Mouse (Mus musculus): ENCODE data around the gene Celf1. TPM values are rescaled to one million over a fixed set of nuclear protein-coding genes. Genes with fewer than 3 reads are reported as not detected.
"Not testable (repeated sequence)": the region's sequence is repeated elsewhere in the genome, so short reads cannot be mapped to it uniquely, and the experiment has no call there.

Gene Celf1
- polyA plus RNA-seq (2012; rRNA removed) = 107 and 127 TPM in 2 replicates

DNA sequence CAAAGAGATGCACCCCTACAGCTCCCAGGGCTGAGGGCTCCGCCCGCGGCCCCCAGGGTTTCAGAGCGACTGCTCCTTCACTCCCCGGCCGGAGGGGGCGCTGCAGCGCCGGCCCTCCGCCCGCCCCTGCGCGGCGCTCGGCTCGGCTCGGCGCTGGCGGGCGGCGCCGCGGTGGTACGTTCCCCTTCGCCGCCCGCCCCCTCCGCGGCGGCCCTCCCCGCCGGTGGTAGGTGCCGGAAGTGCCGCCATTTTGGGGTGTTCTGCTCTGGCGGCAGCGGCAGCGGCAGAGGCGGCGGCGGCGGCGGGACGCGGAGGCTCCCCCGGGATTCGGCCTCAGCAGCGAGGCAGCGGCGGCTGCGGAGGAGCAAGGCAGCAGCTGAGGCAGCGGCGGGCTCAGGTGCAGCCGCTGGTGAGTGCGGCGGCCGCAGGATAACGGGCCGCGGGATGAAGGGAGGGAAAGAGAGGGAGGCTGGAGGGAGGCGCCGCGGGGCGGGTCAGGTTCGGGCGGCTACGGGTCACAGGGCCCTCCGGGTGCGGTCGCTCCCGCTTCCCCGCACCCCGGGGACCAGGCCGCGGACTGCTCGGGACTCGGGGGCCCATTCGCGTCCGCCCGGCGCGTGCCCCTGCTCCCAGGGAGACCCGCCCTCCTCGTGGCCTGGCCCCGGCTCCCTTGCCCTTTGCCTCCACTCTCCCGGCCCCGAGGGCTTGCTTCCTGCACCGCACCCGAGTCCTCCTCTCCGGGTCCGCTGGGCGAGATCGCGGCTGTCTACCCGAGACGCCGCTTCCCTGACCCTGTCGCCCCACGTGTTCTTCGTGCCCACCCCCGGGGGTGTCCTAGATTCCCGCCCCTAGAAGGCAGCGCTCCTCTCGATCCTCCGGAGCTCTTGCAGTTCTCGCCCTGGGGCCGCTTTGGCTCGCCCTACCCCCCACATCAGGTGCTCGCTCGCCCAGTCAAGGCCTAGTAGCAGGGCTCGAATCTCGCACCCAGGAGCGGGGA lies at the start of gene Celf1:
TSS of gene Celf1 (plus strand) at position 150 of the 997 bp plus-strand sequence.
- DNase-seq (ENCODE audit: extremely low spot score in 1 of 2, low spot score in 1 of 2) = peak in 1 of 2 experiments; percentile 80

DNA sequence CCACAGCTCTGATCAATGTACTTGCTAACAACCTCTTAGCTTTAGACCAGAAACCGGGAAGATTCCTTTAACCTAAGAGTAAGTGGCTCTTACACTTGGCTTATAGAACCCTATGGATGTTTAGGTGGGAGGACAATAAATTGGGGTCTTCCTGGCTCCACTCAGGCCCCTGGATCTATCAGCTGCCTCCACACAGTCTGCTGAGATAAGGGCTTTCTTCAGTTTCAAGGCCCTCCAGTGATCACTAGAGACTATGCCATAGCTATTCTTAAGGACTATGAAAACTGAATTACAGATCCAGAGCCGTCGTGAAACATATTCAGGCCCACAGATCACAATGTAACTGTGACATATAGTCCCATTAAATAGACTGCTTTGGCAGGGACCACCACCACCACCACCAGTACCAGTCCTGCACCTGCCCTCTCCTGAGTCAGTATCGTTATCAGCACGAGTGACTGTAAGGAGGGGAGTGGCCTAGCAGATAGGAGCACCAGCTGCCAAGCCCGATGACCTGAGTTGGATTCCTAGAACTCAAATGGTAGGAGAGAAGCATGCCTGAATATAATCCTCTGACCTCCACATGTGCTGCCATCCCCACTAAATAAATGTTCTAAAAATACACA lies 46.4 kb upstream of the Celf1 start:
- no peak for DNase-seq (ENCODE audit: extremely low spot score in 1 of 2, low spot score in 1 of 2)

DNA sequence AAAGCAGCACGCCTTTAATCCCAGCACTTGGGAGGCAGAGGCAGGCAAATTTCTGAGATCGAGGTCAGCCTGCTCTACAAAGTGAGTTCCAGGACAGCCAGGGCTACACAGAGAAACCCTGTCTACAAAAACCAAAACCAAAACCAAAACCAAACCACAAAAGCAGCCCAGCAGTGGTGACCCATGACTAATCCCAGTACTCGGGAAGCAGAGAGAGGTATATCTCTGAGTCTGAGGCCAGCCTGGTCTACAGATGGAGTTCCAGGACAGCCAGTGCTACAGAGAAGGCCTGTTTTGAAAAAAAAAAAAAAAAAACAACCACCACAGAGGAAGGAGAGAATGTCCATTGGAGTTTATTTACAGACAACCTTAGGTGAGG lies 45.9 kb upstream of the Celf1 start:
- DNase-seq (ENCODE audit: extremely low spot score in 1 of 2, low spot score in 1 of 2) = not testable (repeated sequence)

DNA sequence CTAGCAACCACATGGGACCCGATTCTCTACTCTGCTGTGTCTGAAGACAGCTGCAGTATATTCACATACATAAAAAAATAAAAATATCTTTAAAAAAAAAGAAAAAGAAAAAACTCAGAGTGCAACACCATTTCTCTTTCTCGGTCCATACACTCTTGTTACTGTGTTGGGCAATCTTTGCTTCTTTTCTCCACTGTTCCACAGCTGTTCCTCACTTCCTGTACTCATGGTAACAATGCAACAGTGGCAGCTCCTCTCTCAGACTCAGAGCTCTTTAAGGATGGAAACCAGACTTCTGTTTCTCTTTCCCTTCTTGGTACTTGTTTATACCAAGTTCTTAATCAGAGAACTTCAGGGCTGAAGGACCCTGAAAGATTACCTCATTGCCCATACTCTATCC lies 36.8 kb upstream of the Celf1 start:
- DNase-seq (ENCODE audit: extremely low spot score in 1 of 2, low spot score in 1 of 2) = no peak

DNA sequence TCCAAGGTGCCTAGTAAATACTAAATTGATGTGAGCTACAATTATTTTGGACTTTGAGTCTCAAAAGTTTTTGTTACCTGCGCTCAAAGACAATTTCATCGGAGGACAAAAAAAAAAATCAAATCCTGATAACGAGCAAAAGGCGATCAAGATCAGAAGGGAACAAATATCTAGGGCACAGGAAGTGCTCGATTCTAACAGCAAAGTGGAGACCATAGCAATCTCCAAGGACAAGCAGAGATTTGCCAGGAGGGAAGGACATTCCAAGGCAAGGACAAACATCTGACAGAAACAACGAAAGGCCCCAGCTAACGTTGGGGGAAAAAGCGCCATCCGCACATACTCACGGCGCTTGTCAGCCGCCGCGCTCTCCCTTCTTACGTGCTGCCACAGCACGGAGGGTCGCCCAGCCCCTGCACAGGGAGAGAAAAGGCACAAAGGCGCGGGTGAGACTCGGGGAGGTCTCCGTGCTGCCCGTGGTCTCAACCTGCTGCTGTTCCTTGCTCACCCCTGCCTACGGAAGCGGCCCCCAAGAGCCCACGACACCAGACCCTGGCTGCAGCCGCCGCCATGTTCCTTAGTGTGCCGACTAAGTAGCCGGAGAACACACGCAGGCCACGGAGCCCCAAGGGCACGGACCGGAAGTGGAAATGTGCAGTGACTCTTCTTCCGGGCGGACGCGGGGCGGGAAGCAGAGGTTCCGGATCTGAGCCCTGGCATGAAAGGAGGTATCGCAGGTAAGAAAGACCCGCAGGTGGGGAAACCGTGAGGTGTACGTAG lies 35.9 kb upstream of the Celf1 start, which contains the start of the genes Kbtbd4 and Ndufs3:
TSS of gene Kbtbd4 (plus strand) at position 665 of the 780 bp plus-strand sequence.
TSS of gene Ndufs3 (minus strand) at position 752 of the 780 bp plus-strand sequence.
- peak; percentile 62 to 91 for DNase-seq (ENCODE audit: extremely low spot score in 1 of 2, low spot score in 1 of 2)

DNA sequence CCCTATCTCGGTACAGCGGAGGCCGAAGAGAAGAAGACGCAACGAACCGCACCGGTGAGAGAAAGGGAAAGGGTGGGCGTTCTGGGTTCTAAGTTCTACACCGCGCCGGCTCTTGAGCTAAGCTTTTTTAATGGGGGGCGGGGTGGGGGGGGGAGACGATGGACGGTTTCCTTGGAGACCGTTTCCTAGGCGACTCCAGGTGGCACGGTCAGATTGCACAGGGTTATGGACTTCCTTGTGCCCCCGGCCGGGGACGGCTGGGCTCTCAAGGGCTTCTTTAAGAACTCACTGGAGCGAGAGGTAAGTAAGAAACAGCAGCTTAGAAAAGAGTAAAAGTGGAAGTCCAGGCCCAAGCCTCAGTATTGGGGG lies 35.3 kb upstream of the Celf1 start:
- no peak for DNase-seq (ENCODE audit: extremely low spot score in 1 of 2, low spot score in 1 of 2)

DNA sequence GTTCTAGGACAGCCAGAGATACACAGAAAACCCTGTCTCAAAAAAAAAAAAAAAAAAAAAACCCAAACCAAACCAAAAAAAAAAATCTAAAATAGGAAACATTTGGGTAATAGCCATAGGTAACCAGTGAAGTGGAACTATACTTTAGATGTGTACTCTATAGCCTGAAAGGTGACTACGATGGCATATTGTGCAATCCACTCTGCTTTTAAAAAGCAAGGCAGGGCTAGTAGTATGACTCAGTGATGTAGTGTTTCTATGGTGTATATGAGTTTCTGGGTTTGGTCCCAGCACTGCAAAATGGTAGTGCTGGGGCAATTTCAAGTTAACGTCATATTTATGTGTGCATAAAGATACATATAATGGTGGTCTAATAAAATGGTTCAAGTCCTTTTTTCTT lies 33.5 kb upstream of the Celf1 start:
- DNase-seq (ENCODE audit: extremely low spot score in 1 of 2, low spot score in 1 of 2) = no peak

DNA sequence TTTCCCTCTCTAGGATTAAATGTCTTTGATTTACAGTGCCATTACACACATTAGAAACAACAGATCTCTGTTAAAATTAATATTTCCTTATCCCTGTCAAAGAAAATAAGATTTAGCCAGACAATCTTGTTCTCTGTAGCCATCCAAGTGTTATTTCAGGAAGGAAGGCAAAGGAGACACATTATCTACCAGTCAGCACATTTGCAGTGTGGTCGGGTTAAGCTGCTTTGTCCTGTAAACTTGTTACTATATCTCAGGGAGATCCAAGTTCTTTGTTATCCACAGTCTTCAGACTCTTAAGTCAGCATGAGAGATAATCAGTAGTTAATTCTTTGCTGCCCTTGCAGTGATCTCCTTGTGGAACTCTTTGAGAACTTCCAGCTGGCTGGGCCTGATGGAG lies 29.3 kb upstream of the Celf1 start:
- DNase-seq (ENCODE audit: extremely low spot score in 1 of 2, low spot score in 1 of 2) = no peak

DNA sequence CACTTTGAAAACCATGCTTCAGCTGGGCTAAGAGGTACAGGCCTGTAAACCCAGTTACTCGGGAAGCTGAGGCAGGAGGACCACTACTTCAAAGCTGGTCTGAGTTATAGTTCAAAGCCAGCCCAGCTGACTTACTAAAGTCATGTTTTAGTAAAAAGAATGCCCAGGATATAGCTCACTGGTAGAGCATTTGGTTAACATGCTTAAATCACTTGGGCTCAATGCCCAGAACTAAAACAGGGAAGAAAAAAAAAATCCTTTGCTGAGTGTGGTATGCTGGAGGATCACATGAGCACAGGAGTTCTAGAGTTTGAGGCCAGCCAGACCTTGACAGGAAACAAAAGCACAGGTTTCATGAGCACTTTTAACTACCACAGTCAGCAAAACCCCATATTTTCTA lies 28.5 kb upstream of the Celf1 start:
- no peak for DNase-seq (ENCODE audit: extremely low spot score in 1 of 2, low spot score in 1 of 2)

DNA sequence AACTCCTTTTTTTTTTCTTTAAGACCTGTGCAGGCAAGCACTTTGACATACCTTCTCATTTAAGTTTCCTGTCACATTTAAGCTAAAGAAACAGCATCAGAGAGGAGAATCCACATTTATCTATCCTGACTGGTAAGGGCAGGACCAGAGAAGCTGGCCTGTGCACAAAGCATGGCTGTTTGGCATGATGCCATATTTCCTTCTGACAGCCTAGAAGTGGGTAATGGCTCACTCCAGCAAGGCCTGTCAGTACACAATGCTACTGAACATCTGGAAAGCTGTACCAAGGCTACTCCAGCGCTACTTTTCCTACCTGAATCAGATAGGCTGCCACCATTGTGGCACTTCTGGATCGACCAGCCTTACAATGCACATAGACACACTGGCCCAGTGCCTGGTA lies 26.5 kb upstream of the Celf1 start:
- DNase-seq (ENCODE audit: extremely low spot score in 1 of 2, low spot score in 1 of 2) = no peak

DNA sequence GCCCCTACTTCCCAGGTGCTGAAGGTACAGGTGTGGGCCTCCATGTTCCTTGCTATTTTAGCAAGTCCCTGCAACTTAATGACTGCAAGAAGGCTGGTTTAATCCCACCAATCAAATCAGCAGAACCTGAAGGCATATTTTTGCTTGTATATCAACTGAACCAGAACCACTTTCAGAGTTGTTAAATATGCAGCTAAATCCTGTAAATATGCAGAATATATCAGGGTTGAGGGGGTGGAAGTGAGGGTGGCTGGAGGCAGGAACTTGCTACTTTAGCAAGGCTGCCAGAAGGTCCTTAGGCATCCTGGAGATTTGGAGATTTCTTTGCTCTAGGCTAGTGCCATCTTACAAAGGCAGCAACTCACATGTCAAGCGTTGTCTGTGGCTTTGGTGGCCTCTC lies 24.7 kb upstream of the Celf1 start:
- no peak for DNase-seq (ENCODE audit: extremely low spot score in 1 of 2, low spot score in 1 of 2)

DNA sequence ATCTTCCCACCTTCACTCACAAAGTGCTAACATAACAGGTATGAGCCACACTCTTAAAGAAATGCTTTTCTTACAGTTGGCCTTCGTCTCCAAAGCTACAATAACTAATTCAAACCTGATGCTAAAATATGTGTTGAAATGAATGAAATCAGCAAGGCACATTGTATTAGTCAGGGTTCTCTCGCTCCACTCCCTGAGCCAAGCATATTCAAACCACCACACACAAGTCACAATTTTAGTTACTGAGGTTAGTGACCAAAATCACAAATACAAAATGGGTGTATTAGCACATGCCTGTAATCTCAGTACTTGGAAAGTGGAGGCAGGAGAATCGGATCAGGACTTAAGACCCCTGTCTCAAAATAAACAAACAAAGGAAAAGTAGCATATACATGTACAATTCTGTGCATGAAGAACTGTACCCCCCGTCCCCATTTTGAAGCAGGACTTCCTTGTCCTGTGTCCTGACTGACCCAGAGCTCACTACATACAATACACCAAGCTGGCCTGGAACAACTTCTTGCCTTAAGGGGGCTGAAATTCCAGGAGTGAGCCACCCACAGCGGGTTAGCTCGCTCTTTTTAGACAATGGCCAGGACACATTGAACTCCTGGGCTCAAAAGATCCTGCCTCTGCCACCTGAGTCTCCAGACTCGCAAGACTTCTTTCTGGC lies 23.5 kb upstream of the Celf1 start:
- DNase-seq (ENCODE audit: extremely low spot score in 1 of 2, low spot score in 1 of 2) = peak in 1 of 2 experiments; percentile 27

DNA sequence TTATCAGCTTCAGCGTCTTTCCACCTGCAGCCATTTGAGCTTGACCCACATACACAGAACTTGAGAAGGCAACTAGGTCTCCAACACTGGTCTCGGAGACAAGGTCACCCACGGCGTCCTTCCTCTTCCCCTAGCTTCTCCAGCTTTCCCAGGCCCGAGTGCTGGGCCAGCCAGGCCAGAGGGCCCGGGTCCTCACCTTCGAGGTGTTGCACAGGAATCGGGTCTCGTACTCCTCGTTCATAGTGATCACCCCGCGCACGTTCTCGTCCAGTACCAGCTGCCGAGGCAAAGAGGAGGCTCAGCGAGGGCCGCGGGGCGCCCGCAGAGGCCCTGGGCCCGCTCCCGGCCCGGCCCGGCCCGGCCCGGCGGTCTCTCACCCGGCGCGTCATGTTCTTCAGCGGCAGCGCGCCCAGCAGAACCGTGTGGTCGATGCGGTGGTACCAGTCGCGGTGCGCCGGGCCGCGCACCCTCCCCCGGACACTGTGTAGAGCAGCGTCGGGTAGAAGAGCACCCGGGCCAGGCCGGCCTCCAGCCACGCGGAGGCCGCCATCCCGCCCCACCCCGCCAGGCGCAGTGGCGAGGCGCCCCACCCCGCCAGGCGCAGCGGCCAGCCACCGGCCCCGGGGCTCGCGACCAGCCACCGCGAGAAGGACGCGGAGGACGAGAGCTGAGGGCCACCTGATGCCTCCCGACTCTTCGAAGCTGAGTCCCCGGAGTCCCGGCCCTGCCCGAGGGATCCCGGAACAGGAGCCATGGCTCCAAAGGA lies 22.8 kb upstream of the Celf1 start:
- DNase-seq (ENCODE audit: extremely low spot score in 1 of 2, low spot score in 1 of 2) = peak in 1 of 2 experiments; percentile 49

DNA sequence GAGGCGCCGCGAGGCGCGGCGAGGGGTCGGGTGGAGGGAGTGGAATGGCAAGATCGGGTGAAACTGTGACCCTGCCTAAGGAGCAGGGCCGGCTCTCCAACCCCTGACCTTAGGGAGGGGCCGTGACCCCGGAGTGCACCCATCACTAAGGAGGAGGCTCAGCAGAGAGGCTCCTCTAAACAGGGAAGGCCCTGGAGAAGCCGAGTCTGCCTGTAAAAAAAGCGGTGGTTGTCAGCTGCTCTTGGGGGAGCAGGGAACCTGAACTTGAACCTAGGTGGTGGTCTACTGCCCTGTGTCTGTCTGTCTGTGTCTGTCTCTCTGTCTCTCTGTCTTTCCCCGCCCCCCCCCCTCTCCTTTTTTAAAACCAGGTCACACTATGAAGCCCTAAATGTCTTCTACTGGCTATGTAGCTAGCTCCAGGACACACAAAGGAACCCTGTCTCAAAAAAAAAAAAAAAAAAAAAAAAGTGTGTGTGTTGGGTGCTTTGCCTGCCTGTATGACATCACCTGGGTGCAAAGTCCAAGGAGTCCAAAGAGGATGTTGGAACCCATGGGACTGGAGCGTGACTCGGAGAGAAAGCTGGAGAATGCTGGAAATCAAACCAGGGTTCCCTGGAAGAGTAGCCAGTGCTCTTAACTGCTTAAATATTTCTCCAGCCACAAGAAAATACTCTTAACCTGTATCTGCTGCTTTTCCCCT lies 22.0 kb upstream of the Celf1 start:
- DNase-seq (ENCODE audit: extremely low spot score in 1 of 2, low spot score in 1 of 2) = peak in 1 of 2 experiments; percentile 26

DNA sequence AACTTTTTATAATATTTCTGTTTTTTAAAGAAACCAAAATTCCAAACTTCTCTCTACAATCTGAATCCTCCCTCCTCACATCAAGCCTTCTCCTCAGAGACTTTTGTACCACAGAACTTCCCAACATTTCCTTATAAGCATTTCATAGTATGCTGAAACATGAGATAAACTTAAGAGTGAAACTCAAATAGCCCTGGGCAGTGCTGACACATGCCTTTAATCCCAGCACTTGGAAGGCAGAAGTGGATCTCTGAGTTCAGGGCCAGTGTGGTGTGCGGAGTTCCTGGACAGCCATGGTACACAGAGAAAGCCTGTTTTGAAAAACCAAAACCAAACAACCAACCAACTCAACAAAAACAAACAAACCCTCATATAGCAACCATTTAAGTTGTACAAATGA lies 19.0 kb upstream of the Celf1 start:
- DNase-seq (ENCODE audit: extremely low spot score in 1 of 2, low spot score in 1 of 2) = no peak

DNA sequence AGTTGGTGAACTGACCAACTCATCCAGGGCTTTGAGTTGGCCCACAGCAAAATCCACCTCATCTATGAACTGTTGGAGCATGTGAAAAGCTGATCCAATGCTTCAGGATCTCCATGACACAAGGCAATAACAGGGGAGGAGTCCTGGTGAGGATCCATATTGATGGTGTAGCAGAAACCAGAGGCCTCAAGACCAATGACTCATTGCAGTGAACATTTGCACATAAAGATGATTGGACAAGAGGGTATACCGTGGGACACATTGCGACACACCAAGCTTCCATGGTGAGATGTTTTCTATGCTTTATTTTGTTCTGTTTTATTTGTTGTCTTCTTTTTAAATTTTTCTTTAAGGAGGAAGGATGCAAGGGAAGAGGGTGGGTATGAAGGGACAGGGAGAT lies 17.5 kb upstream of the Celf1 start:
- no peak for DNase-seq (ENCODE audit: extremely low spot score in 1 of 2, low spot score in 1 of 2)

DNA sequence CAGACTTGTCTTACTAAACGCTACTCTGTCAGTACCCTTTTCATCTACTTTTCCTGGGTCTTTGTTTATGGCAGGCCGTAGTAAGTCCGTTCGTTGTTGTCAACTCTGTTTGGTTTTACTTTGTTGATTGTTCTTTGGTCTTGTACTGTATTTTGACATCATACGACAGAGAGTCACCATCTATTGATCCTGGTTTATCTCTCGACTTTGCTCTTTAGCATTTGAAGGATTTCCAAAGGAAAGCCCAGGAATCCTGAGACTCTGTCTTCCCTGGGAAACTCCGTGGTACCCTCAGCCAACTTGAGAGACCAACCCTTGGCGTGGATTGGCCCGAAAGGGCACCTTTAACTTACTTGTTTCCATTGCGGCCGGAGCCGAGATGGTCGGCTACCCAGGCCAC lies 11.6 kb upstream of the Celf1 start:
- no peak for DNase-seq (ENCODE audit: extremely low spot score in 1 of 2, low spot score in 1 of 2)

DNA sequence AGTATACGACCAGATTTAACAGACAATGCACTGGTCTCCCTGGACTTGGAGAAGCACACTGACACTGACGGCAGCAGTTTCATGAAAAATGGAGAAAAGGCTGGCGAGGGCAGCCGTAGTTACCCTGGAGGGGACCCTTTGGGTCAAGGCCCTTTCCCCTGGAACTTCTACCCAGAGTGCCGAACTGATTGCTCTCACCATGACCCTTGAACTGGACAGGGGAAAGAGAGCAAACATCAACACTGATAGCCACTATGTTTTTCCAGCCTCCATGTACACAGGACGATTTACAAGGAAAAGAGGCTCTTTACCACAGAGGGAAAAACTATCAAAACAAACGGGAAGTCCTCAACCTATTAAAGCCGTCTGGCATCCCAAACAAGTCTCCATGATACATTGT lies 8.4 kb upstream of the Celf1 start:
- no peak for DNase-seq (ENCODE audit: extremely low spot score in 1 of 2, low spot score in 1 of 2)

DNA sequence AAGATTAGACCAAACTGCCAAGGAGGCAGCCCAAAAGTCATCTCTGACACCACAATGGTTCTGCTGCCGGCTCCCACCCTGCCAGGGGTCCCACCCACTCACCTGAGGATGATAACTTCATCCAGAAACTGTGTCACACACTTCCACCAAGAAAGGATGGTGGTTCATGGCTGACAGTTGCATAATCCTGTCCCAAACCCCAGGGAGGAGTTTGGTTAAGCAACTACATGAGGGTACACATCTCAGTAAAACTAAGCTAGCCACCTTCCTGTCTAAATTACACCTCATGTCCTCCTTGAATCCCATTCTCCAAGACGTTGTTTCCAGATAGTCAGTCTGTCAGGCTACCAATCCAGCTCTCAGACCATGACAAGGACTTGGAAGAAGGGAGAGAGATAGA lies 7.9 kb upstream of the Celf1 start:
- no peak for DNase-seq (ENCODE audit: extremely low spot score in 1 of 2, low spot score in 1 of 2)

All from frontal cortex, adult 2 months (tissue).